ENCODE assay signal across 9 mouse cellular contexts in genomic region chrX:73639901-73640469, GRCm38 (mm10). TPM values are rescaled to one million over a fixed set of nuclear protein-coding genes. Genes with fewer than 3 reads are reported as not detected.
DNase-seq lines count a peak whose midpoint lies in the region; ATAC-seq and TF ChIP-seq lines count a peak whose summit lies in the region.
"Had no signal": no experiment of that assay in that cellular context is flagged by ENCODE, and none has a peak within 500 bp of the region (broad histone marks: within the 10 kb centered on the region; RNA-seq: fewer than 3 reads in every experiment).

No protein-coding gene starts in this region.

- H3K36me3 ChIP-seq in E14TG2a.4 (ENCODE audit: insufficient read depth, low read length) = peaks cover 23% of the 10 kb centered on the region
- no peaks in the 10 kb centered on the region for H3K36me3 ChIP-seq in forebrain, postnatal 0 days (ENCODE audit: insufficient read depth)
- H3K36me3 ChIP-seq in liver, postnatal 0 days (replicated peaks; ENCODE audit: insufficient read depth, low read length) = no peaks in the 10 kb centered on the region

- no peak for ATAC-seq in forebrain, postnatal 0 days
- no peak for ATAC-seq in liver, postnatal 0 days

- H3K9ac ChIP-seq in forebrain, postnatal 0 days = no peak overlapping the region
- H3K9ac ChIP-seq in liver, postnatal 0 days (replicated peaks) = no peak overlapping the region

- peak; percentile 17 to 23 for DNase-seq in adrenal gland, postnatal 36 days
- no peak for DNase-seq in adrenal gland, postnatal 4 days (ENCODE audit: low spot score in 2 of 2)
- no peak for DNase-seq in forebrain, postnatal 0 days
- DNase-seq in liver, postnatal 0 days = no peak
- DNase-seq in testis, postnatal 14 days (ENCODE audit: low spot score) = peak; percentile 19
- DNase-seq in urinary bladder, postnatal 4 days (ENCODE audit: low spot score in 2 of 2) = no peak
- DNase-seq in gastrocnemius, postnatal 36 days = no peak

- H3K27ac ChIP-seq in forebrain, postnatal 0 days (ENCODE audit: low read depth, low read length) = no peak overlapping the region
- H3K27ac ChIP-seq in liver, postnatal 0 days (ENCODE audit: low read depth) = no peak overlapping the region

- H3K4me1 ChIP-seq in E14TG2a.4 (replicated peaks; ENCODE audit: low read depth, low read length) = peaks cover 65% of the 10 kb centered on the region
- H3K4me1 ChIP-seq in forebrain, postnatal 0 days (ENCODE audit: insufficient read depth) = no peaks in the 10 kb centered on the region
- 0 out of 2 replicates have a peak, but pooled peaks cover 3% of the 10 kb centered on the region for H3K4me1 ChIP-seq in liver, postnatal 0 days (ENCODE audit: insufficient read depth)

- H3K4me2 ChIP-seq in forebrain, postnatal 0 days (ENCODE audit: low read depth) = peak overlapping the region; percentile 47
- peak overlapping the region; percentile 63 for H3K4me2 ChIP-seq in liver, postnatal 0 days (ENCODE audit: low read depth, low read length)

- peaks cover 55% of the 10 kb centered on the region for H3K27me3 ChIP-seq in E14TG2a.4 (ENCODE audit: insufficient read depth, low read length)
- H3K27me3 ChIP-seq in forebrain, postnatal 0 days (ENCODE audit: insufficient read depth, low read length) = peaks cover 6% of the 10 kb centered on the region; the same call in 1 of the 2 replicates
- peaks cover 36% of the 10 kb centered on the region for H3K27me3 ChIP-seq in liver, postnatal 0 days (ENCODE audit: insufficient read depth, low read length)

- no peak for TF ChIP-seq CTCF in E14TG2a.4 (conservative IDR thresholded peaks at IDR 0.05; ENCODE audit: low read length)
- no peak for TF ChIP-seq CTCF in forebrain, postnatal 0 days (IDR thresholded peaks at IDR 0.05; ENCODE audit: low read depth)
- no peak for TF ChIP-seq CTCF in liver, postnatal 0 days (IDR thresholded peaks at IDR 0.05; ENCODE audit: low read depth)

- intact Hi-C loops in gastrocnemius, postnatal 36 days (cut with DNase I) = no loop called here

- peak overlapping the region; percentile 76 for H3K4me3 ChIP-seq in E14TG2a.4 (replicated peaks; ENCODE audit: low read length)
- peak overlapping the region; percentile 19 for H3K4me3 ChIP-seq in forebrain, postnatal 0 days (ENCODE audit: low read depth, low read length)
- H3K4me3 ChIP-seq in liver, postnatal 0 days (ENCODE audit: low read depth, low read length) = peak overlapping the region; percentile 36

- TF ChIP-seq EP300 in liver, postnatal 0 days (IDR thresholded peaks at IDR 0.05; ENCODE audit: low read depth) = no peak

- 29% methylated on average over 41 of the region's 41 CpGs for WGBS in forebrain, postnatal 0 days
- 22% methylated on average over 31 of the region's 41 CpGs for WGBS in liver, postnatal 0 days (ENCODE audit: insufficient replicate concordance)

- no peaks in the 10 kb centered on the region for H3K9me3 ChIP-seq in E14TG2a.4 (ENCODE audit: low read length)
- H3K9me3 ChIP-seq in forebrain, postnatal 0 days (ENCODE audit: low read length) = no peaks in the 10 kb centered on the region
- H3K9me3 ChIP-seq in liver, postnatal 0 days (ENCODE audit: low read length) = no peaks in the 10 kb centered on the region

RNA-seq across cellular contexts. Expression of gene Dusp9, which starts 0.8 kb away (rescaled TPM):
- total RNA-seq in adrenal gland, postnatal 36 days (2021) = 1 to 10 TPM in 1 of 2 experiments, under 1 TPM in 1; 0.49 to 2.0 TPM
- 1 to 10 TPM; 2.1 to 4.1 TPM for total RNA-seq in adrenal gland, postnatal 4 days (2021)
- 0.19 and 0.92 TPM in 2 replicates for total RNA-seq in forebrain, postnatal 0 days (2014; rRNA removed)
- polyA plus RNA-seq in forebrain, postnatal 0 days (2015; fragmentation: Nextera tagmentation; extraction: Ambion mirVana) = 0.23 and 0.28 TPM in 2 replicates
- 3.9 and 4.2 TPM in 2 replicates for polyA plus RNA-seq in liver, postnatal 0 days (2015; fragmentation: Nextera tagmentation; extraction: Ambion mirVana)
- not detected for total RNA-seq in gastrocnemius, postnatal 36 days (2021)
- total RNA-seq: heart, postnatal 14 days had no signal

RNA-seq across cellular contexts. Expression of gene Pnck, which starts 19.9 kb away (rescaled TPM):
- 1 to 10 TPM; 6.9 to 7.0 TPM for total RNA-seq in adrenal gland, postnatal 36 days (2021)
- total RNA-seq in adrenal gland, postnatal 4 days (2021) = 10 to 100 TPM; 21.1 to 21.3 TPM
- total RNA-seq in forebrain, postnatal 0 days (2014; rRNA removed) = 104 and 117 TPM in 2 replicates
- polyA plus RNA-seq in forebrain, postnatal 0 days (2015; fragmentation: Nextera tagmentation; extraction: Ambion mirVana) = 136 and 145 TPM in 2 replicates
- polyA plus RNA-seq in liver, postnatal 0 days (2015; fragmentation: Nextera tagmentation; extraction: Ambion mirVana) = 0.61 and 0.66 TPM in 2 replicates
- 10 to 100 TPM in 1 of 2 experiments, 1 to 10 TPM in 1; 8.2 to 11.4 TPM for total RNA-seq in gastrocnemius, postnatal 36 days (2021)

RNA-seq across cellular contexts. Expression of gene Slc6a8, which starts 33.0 kb away (rescaled TPM):
- total RNA-seq in adrenal gland, postnatal 36 days (2021) = 100 to 1,000 TPM in 1 of 2 experiments, 10 to 100 TPM in 1; 62.6 to 126 TPM
- 10 to 100 TPM; 66.1 to 78.9 TPM for total RNA-seq in adrenal gland, postnatal 4 days (2021)
- 39.5 and 45.4 TPM in 2 replicates for total RNA-seq in forebrain, postnatal 0 days (2014; rRNA removed)
- polyA plus RNA-seq in forebrain, postnatal 0 days (2015; fragmentation: Nextera tagmentation; extraction: Ambion mirVana) = 3.9 and 5.8 TPM in 2 replicates
- 0.72 and 0.81 TPM in 2 replicates for polyA plus RNA-seq in liver, postnatal 0 days (2015; fragmentation: Nextera tagmentation; extraction: Ambion mirVana)
- total RNA-seq in gastrocnemius, postnatal 36 days (2021) = 100 to 1,000 TPM; 105 to 106 TPM

Comparison
In these comparisons a context has a peak if more than half of its experiments do, and no peak if none do; other contexts are left out.
1. DNase-seq: peak in adrenal gland, postnatal 36 days (2 of 2) and testis, postnatal 14 days (single experiment); none in adrenal gland, postnatal 4 days (0 of 2), forebrain, postnatal 0 days (single experiment), liver, postnatal 0 days (single experiment), urinary bladder, postnatal 4 days (0 of 2) and gastrocnemius, postnatal 36 days (0 of 2).
2. H3K4me3 ChIP-seq: peak in every context shown above with its lines; median percentile 76 in E14TG2a.4; 36 in liver, postnatal 0 days; 19 in forebrain, postnatal 0 days.